ENCODE assay signal across 8 mouse cellular contexts in the genomic region with DNA sequence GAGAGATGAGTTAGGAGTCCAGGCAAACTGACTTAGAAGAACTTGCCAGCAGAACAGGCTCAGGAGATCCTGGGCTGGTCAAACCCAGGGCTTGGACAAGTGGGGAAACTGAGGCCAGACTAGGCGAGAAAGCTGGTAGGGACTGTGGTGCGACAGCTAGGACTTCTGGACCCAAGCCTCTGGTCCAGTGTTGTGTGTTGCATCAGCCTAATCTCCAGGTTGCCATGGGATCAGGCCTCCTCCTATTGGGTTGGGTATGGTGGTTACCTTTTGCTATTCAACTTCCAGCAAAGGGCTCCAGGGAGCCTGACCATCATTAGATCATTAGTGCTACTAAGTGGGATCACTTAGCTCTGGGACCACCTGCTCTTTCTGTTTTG. TPM values are rescaled to one million over a fixed set of nuclear protein-coding genes. Genes with fewer than 3 reads are reported as not detected.
A peak's percentile ranks its signal among the peaks of the same experiment; 100 is the strongest.
DNase-seq lines count a peak whose midpoint lies in the region; ATAC-seq and TF ChIP-seq lines count a peak whose summit lies in the region.

No protein-coding gene starts in this region.

- H3K27me3 ChIP-seq in stomach, postnatal 0 days (ENCODE audit: control insufficient read depth, insufficient read depth, low read length): no peaks in the 10 kb centered on the region

- H3K9ac ChIP-seq in stomach, postnatal 0 days (ENCODE audit: low read length): peak overlapping the region; percentile 86

- 71% methylated on average over 2 of the region's 2 CpGs for WGBS in stomach, postnatal 0 days

- H3K4me3 ChIP-seq in stomach, postnatal 0 days (ENCODE audit: low read depth, low read length): peak overlapping the region; percentile 65

- H3K27ac ChIP-seq in stomach, postnatal 0 days (replicated peaks): no peak overlapping the region

- no peak for TF ChIP-seq EP300 in stomach, postnatal 0 days (optimal IDR thresholded peaks at IDR 0.05)

- no peaks in the 10 kb centered on the region for H3K4me1 ChIP-seq in stomach, postnatal 0 days (replicated peaks; ENCODE audit: control insufficient read depth, insufficient read depth)

- ATAC-seq in stomach, postnatal 0 days (ENCODE audit: low FRiP score, low TSS enrichment): no peak
- ATAC-seq in frontal cortex, adult (ENCODE audit: low TSS enrichment): no peak

- H3K4me2 ChIP-seq in stomach, postnatal 0 days (replicated peaks; ENCODE audit: low read depth): peak overlapping the region; percentile 86

- no peaks in the 10 kb centered on the region for H3K9me3 ChIP-seq in stomach, postnatal 0 days (ENCODE audit: control insufficient read depth, low read length)

- no peak for TF ChIP-seq CTCF in stomach, postnatal 0 days (IDR thresholded peaks at IDR 0.05; ENCODE audit: low read depth)

- H3K36me3 ChIP-seq in stomach, postnatal 0 days (ENCODE audit: control insufficient read depth, insufficient read depth, low read length): no peaks in the 10 kb centered on the region

- DNase-seq in cerebellum, adult 9-10 months: peak; percentile 30
- no peak for DNase-seq in cerebellum, postnatal 36 days
- peak; percentile 35 to 42 for DNase-seq in spleen, postnatal 10 days (ENCODE audit: low spot score in 2 of 2)
- DNase-seq in spleen, postnatal 4 days (ENCODE audit: low spot score in 2 of 2): no peak
- peak; percentile 64 for DNase-seq in liver
- DNase-seq in stomach, postnatal 0 days (ENCODE audit: low spot score): no peak
- DNase-seq in left cerebral cortex, adult 11 months (ENCODE audit: low spot score): no peak

RNA-seq across cellular contexts. Expression of a gene that starts 0.9 kb away (rescaled TPM):
- 18.8 and 20.1 TPM in 2 replicates for polyA plus RNA-seq in stomach, postnatal 0 days (2015; fragmentation: Nextera tagmentation; extraction: Ambion mirVana)

RNA-seq across cellular contexts. Expression of a gene that starts 18.3 kb away (rescaled TPM):
- polyA plus RNA-seq in stomach, postnatal 0 days (2015; fragmentation: Nextera tagmentation; extraction: Ambion mirVana): 0.18 and 0.27 TPM in 2 replicates

RNA-seq across cellular contexts. Expression of a gene that starts 33.5 kb away (rescaled TPM):
- 17.4 and 20.2 TPM in 2 replicates for polyA plus RNA-seq in stomach, postnatal 0 days (2015; fragmentation: Nextera tagmentation; extraction: Ambion mirVana)

RNA-seq across cellular contexts. Expression of a gene that starts 36.3 kb away (rescaled TPM):
- polyA plus RNA-seq in stomach, postnatal 0 days (2015; fragmentation: Nextera tagmentation; extraction: Ambion mirVana): 68.8 and 84.8 TPM in 2 replicates

RNA-seq across cellular contexts. Expression of a gene that starts 44.7 kb away (rescaled TPM):
- 38.9 and 41.9 TPM in 2 replicates for polyA plus RNA-seq in stomach, postnatal 0 days (2015; fragmentation: Nextera tagmentation; extraction: Ambion mirVana)

Comparison
In these comparisons a context has a peak if more than half of its experiments do, and no peak if none do; other contexts are left out.
1. DNase-seq: peak in cerebellum, adult 9-10 months (single experiment), spleen, postnatal 10 days (2 of 2) and liver (single experiment); none in cerebellum, postnatal 36 days (0 of 2), spleen, postnatal 4 days (0 of 2), stomach, postnatal 0 days (single experiment) and left cerebral cortex, adult 11 months (single experiment).